Mouse (Mus musculus) cortical plate, adult 2 months (tissue): ENCODE results near the gene Gjb4. TPM values are rescaled to one million over a fixed set of nuclear protein-coding genes. Genes with fewer than 3 reads are reported as not detected.

Experiments used
- H3K27ac ChIP-seq: fragments of 200-500 bp; 2 replicates; pipeline ENCODE4 v1.5.1; 2012; ENCODE audit warnings: low read length, control low read depth, inconsistent platforms; ENCODE audit not compliant: insufficient read depth
- H3K4me1 ChIP-seq: fragments of 200-500 bp; 2 replicates; pipeline ENCODE4 v1.6.1; 2011; ENCODE audit warnings: low read length; ENCODE audit not compliant: control insufficient read depth, insufficient read depth
- H3K4me3 ChIP-seq: fragments of 200-500 bp; 2 replicates; pipeline ENCODE4 v1.5.1; 2011; ENCODE audit warnings: mild to moderate bottlenecking, low read length, control low read depth; ENCODE audit not compliant: insufficient read depth
- CTCF ChIP-seq: fragments of 200-500 bp; IDR thresholded peaks from 2 replicates; pipeline ENCODE4 v1.5.1; 2011; ENCODE audit warnings: mild to moderate bottlenecking, control low read depth, low read length; ENCODE audit not compliant: insufficient read depth; ENCODE audit errors: extremely low read depth
- POLR2A ChIP-seq: fragments of 200-500 bp; IDR thresholded peaks from 2 replicates; pipeline ENCODE4 v1.6.1; 2011; ENCODE audit warnings: mild to moderate bottlenecking, low read length, control low read depth; ENCODE audit not compliant: insufficient read depth; ENCODE audit errors: extremely low read depth
- polyA plus RNA-seq: library from polyadenylated mRNA; depleted of rRNA; stranded (reverse); fragments of >200 nt; gene quantifications from 2 replicates; pipeline ENCODE4 v1.2.3, GENCODE M21; 2012

Gjb4 gene
- polyA plus RNA-seq, 1 experiment: not detected

GRCm38 (mm10) chr4:127354506-127355485, 915 bp upstream of the Gjb4 start:
- H3K4me3 ChIP-seq: no peak overlapping the region
- H3K27ac ChIP-seq: no peak overlapping the region
- TF ChIP-seq POLR2A (no peak), CTCF (no peak)
- no peaks in the 10 kb centered on the region for H3K4me1 ChIP-seq

DNA sequence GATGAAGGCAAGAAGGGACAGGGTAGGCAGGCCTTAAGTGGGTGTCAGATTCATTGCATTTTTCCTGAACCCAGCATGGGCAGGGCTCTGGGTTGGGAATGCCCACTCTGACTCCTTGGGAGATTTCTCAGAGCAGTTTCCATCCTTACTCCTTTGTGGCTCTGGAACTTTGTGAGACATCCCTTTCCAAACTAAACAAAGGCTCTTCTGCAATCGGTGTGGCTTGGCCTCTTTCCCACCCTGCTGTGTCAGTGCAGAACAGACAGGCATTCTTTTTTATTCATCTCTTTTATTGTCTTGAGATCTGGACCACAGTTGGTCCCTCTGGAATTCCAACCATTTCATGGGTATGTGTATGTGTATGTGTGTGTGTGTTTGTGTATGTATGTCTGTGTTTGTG, 1.3 kb downstream of the Gjb4 start:
- Histone ChIP-seq H3K27ac (no peak overlapping the region), H3K4me3 (no peak overlapping the region), H3K4me1 (no peaks in the 10 kb centered on the region)
- TF ChIP-seq POLR2A (no peak), CTCF (no peak)

- Histone ChIP-seq H3K27ac (no peak overlapping the region), H3K4me1 (no peaks in the 10 kb centered on the region), H3K4me3 (no peak overlapping the region)
- TF ChIP-seq POLR2A (no peak), CTCF (no peak)
Observed at GRCm38 (mm10) chr4:127349560-127350300, 4.2 kb downstream of the Gjb4 start.

GRCm38 (mm10) chr4:127345000-127345399, 8.9 kb downstream of the Gjb4 start:
- no peak overlapping the region for H3K27ac ChIP-seq
- no peaks in the 10 kb centered on the region for H3K4me1 ChIP-seq
- H3K4me3 ChIP-seq: no peak overlapping the region
- TF ChIP-seq CTCF (no peak), POLR2A (no peak)

DNA sequence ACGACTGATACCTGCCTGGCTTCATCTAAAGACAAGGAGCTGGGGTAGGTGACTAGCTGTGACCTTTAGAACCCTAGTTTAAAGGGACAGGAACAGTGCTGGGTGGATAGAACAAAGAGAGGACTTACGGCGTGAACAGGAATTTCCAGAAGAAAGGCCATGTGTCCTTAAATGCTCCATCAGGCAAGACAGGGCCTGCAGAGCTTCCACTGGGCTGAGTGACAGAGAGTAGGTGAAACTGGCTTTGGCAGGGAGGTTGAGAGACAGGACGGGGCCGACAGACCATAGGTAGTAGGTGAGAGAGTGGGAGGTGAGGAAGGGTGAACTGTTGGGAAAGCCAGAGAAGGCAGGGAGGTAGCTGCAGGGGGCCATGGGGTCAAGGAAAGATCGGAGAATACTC, 12.5 kb downstream of the Gjb4 start:
- H3K4me3 ChIP-seq: no peak overlapping the region

DNA sequence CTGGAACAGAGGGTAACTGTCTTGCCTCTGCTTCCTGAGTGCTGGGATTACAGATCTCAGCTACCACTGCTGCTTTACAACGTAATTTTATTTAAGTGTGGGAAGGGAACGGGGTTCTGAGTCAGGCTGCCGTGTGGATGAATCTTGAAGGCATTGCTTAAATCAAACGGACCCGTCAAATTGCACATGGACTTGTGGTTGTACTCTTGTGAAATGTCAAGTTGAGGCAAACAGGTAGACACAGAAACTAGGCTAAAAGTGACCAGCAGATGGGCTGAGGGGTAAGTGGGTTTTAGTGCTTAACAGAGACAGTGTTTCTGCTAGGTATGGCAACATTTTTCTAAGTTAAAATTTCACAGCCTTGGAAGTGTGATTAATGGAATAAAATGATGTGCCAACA, 16.2 kb downstream of the Gjb4 start:
- TF ChIP-seq CTCF: no peak
- no peak for TF ChIP-seq POLR2A
- no peaks in the 10 kb centered on the region for H3K4me1 ChIP-seq
- no peak overlapping the region for H3K27ac ChIP-seq
- H3K4me3 ChIP-seq: no peak overlapping the region

More for the DNA sequence above, 12.5 kb downstream of the Gjb4 start:
- H3K4me1 ChIP-seq: no peaks in the 10 kb centered on the region
- no peak for TF ChIP-seq POLR2A
- no peak for TF ChIP-seq CTCF
- no peak overlapping the region for H3K27ac ChIP-seq

DNA sequence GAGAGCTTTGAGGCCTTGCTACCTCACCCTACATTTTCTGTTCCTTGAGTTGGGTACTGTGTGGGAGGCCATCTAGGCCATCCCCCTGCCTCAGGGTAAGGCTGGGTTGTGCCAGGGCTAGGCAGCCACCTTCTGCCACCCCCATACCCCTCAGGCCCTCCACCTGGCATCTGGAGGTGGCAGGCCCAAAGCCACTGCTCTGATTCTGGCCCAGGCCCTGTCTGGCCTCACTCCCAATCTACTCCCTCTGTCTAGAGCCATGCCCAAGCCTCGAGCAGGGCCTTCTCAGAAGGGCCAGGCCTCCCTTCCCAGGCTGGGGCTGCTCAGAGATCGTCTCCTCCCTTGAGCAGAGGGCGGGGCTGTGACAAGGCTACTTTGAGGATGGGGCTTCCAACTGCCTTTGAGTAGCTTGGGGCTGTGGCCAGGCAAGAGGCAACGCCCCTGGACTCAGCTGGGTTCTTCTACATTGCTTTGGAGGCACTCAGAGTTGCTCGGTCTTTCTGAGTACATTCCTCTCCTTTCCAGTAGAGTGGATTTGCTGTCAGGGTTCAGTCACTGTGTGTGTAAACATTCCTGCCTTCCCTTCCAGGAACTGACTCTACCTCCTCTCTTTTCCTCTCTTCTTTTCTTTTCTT, 18.9 kb downstream of the Gjb4 start:
- TF ChIP-seq CTCF: no peak
- no peak for TF ChIP-seq POLR2A
- no peak overlapping the region for H3K27ac ChIP-seq

GRCm38 (mm10) chr4:127331171-127331570, 22.7 kb downstream of the Gjb4 start:
- no peak for TF ChIP-seq CTCF
- TF ChIP-seq POLR2A: no peak
- no peak overlapping the region for H3K27ac ChIP-seq
- H3K4me1 ChIP-seq: no peaks in the 10 kb centered on the region
- no peak overlapping the region for H3K4me3 ChIP-seq

More for the DNA sequence above, 18.9 kb downstream of the Gjb4 start:
- H3K4me1 ChIP-seq: no peaks in the 10 kb centered on the region
- H3K4me3 ChIP-seq: no peak overlapping the region
